Mouse (Mus musculus) lung, adult 2 months (tissue): ENCODE measurements at regions not wholly inside any gene's neighbourhood (a gene's known extent, or its start where the extent isn't known, plus 50 kb on each side); places are given as distances from the start of the nearest gene placed in this dataset.

ENCODE experiments used
- CTCF ChIP-seq: fragments of 200-500 bp; IDR thresholded peaks from 2 replicates; pipeline ENCODE4 v1.5.1; 2011; ENCODE audit warnings: mild to moderate bottlenecking, low read length, control low read depth; ENCODE audit not compliant: insufficient read depth
- POLR2A ChIP-seq: fragments of 200-500 bp; IDR thresholded peaks from 2 replicates; pipeline ENCODE4 v1.6.1; 2011; ENCODE audit warnings: low read depth, mild to moderate bottlenecking, control low read depth, low read length, borderline replicate concordance; ENCODE audit errors: extremely low read depth

DNA sequence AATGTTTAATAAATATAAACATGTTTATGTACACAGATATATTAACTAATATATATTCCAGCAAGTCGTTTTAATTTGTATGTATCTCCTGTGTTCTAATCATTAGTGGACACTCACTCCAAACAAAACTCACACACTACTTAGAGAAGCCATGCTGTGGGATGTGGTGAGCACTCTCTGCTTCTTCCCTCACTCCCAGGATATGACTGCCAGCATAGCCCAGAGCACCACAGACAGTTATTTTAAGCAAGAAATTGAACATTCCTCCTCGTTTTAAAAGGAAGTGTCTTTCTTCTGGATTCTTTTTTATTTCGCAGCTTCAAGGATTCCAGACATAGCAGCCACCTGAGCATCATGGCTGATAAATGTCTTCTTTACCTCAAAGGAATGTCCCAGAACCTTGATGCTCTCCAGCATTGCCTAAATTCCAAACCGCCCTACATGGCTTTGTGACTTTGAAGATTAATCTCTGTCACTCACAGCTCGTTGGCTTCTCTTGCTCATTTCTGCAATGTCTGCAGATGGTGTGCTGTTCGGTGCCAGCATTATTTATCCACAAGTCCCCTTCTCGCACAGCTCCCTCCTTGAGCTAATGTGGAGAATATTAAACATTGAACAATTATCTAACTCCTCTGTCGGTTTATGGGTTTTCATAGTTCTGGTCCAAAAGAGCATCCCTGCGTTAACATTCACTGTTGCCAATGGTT is 992.3 kb upstream of the Gm7489 start:
- TF ChIP-seq CTCF (no peak), POLR2A (no peak)
